Comparison of ENCODE assay signal across 14 mouse cellular contexts in the genomic region with DNA sequence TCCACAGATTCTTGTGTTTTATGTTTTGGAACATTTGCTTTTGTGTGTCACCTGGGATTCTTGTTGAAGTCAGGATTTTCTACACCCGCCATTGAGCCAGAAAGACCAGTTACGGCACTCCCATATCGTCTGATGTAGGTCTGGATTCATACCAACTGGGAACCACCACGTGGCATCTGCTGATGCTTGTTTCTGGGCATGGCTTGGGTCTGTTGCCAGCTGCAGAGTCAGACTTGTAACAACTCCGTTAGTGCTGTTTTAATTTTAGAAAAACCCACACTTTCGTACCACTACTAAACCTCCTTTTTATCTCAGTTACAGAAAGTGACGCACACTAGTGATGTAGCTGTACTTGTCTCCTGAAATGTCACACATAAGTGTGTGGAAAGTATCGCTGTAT. TPM values are rescaled to one million over a fixed set of nuclear protein-coding genes. Genes with fewer than 3 reads are reported as not detected.
DNase-seq lines count a peak whose midpoint lies in the region; ATAC-seq lines count a peak whose summit lies in the region.
"Had no signal": no experiment of that assay in that cellular context is flagged by ENCODE, and none has a peak within 500 bp of the region (broad histone marks: within the 10 kb centered on the region; RNA-seq: fewer than 3 reads in every experiment).

No protein-coding gene starts in this region.

- no peak for ATAC-seq in stomach, embryonic 16.5 days (ENCODE audit: insufficient read depth, low FRiP score)
- ATAC-seq in liver, embryonic 12.5 days = no peak
- ATAC-seq: CD4-positive, CD25-positive, alpha-beta regulatory T cell, adult 4 months; Patski had no signal

- WGBS in stomach, embryonic 16.5 days = 78% methylated on average over 8 of the region's 8 CpGs
- 80% methylated on average over 8 of the region's 8 CpGs for WGBS in liver, embryonic 12.5 days (ENCODE audit: insufficient replicate concordance)

- no peak overlapping the region for H3K4me3 ChIP-seq in stomach, embryonic 16.5 days (replicated peaks; ENCODE audit: low read length)
- no peak overlapping the region for H3K4me3 ChIP-seq in liver, embryonic 12.5 days
- H3K4me3 ChIP-seq: liver, embryonic 15.5 days; myocyte had no signal

- DNase-seq in heart, postnatal 4 days = peak; percentile 37
- DNase-seq in heart, adult 9 months (ENCODE audit: low spot score in 2 of 2) = no peak
- peak; percentile 18 to 42 for DNase-seq in frontal cortex, postnatal 25 days (ENCODE audit: low spot score in 2 of 2)
- DNase-seq in left cerebral cortex, postnatal 10 days (ENCODE audit: extremely low spot score in 1 of 2, low spot score in 2 of 2) = peak; percentile 60 to 76
- no peak for DNase-seq in thymus, postnatal 14 days
- no peak for DNase-seq in thymus, adult 18-20 months
- DNase-seq: cerebellum, adult 11 months had no signal

- no peak overlapping the region for H3K9ac ChIP-seq in stomach, embryonic 16.5 days (ENCODE audit: low read length)
- H3K9ac ChIP-seq in liver, embryonic 12.5 days = no peak overlapping the region
- H3K9ac ChIP-seq: liver, embryonic 15.5 days had no signal

- H3K4me1 ChIP-seq in stomach, embryonic 16.5 days (ENCODE audit: control insufficient read depth, insufficient read depth, low read length) = peaks cover 15% of the 10 kb centered on the region
- peaks cover 15% of the 10 kb centered on the region for H3K4me1 ChIP-seq in liver, embryonic 12.5 days

- H3K27ac ChIP-seq in stomach, embryonic 16.5 days (ENCODE audit: low read length) = peak overlapping the region; percentile 87
- H3K27ac ChIP-seq in liver, embryonic 12.5 days = no peak overlapping the region
- H3K27ac ChIP-seq: liver, embryonic 15.5 days had no signal

- H3K36me3 ChIP-seq in stomach, embryonic 16.5 days (ENCODE audit: control insufficient read depth, insufficient read depth, low read length) = no peaks in the 10 kb centered on the region
- H3K36me3 ChIP-seq in liver, embryonic 12.5 days = peaks cover 58% of the 10 kb centered on the region

- no peaks in the 10 kb centered on the region for H3K9me3 ChIP-seq in stomach, embryonic 16.5 days (replicated peaks; ENCODE audit: control insufficient read depth, low read length)
- no peaks in the 10 kb centered on the region for H3K9me3 ChIP-seq in liver, embryonic 12.5 days (replicated peaks)
- H3K9me3 ChIP-seq: liver, embryonic 15.5 days had no signal

- no peak overlapping the region for H3K4me2 ChIP-seq in stomach, embryonic 16.5 days (ENCODE audit: low read depth, low read length)
- no peak overlapping the region for H3K4me2 ChIP-seq in liver, embryonic 12.5 days
- H3K4me2 ChIP-seq: liver, embryonic 15.5 days had no signal

- H3K27me3 ChIP-seq in stomach, embryonic 16.5 days (ENCODE audit: control insufficient read depth, insufficient read depth, low read length) = no peaks in the 10 kb centered on the region
- peaks cover 6% of the 10 kb centered on the region; the same call in 1 of the 2 replicates for H3K27me3 ChIP-seq in liver, embryonic 12.5 days (replicated peaks)
- H3K27me3 ChIP-seq: Patski had no signal

- intact Hi-C loops in left cerebral cortex, postnatal 10 days (cut with DNase I) = loop anchor here (10.0 kb wide), 1 partner anchor 189 kb away; no protein-coding TSS in a partner anchor

RNA-seq across cellular contexts. Expression of gene Wrb, which starts 10.8 kb away (rescaled TPM):
- 10 to 100 TPM; 20.4 to 20.6 TPM for total RNA-seq in heart, postnatal 4 days (2021)
- total RNA-seq in left cerebral cortex, postnatal 10 days (2021) = 10 to 100 TPM; 75.2 to 84.1 TPM
- 55.4 and 63.1 TPM in 2 replicates for polyA plus RNA-seq in stomach, embryonic 16.5 days (2015; fragmentation: Nextera tagmentation; extraction: Ambion mirVana)
- 26.0 and 30.9 TPM in 2 replicates for polyA plus RNA-seq in liver, embryonic 12.5 days (2016; fragmentation: Nextera tagmentation; extraction: Ambion mirVana)

RNA-seq across cellular contexts. Expression of gene Hmgn1, which starts 28.5 kb away (rescaled TPM):
- 100 to 1,000 TPM; 118 to 131 TPM for total RNA-seq in heart, postnatal 4 days (2021)
- 10 to 100 TPM; 57.4 to 57.8 TPM for total RNA-seq in left cerebral cortex, postnatal 10 days (2021)
- 480 and 562 TPM in 2 replicates for polyA plus RNA-seq in stomach, embryonic 16.5 days (2015; fragmentation: Nextera tagmentation; extraction: Ambion mirVana)
- polyA plus RNA-seq in liver, embryonic 12.5 days (2016; fragmentation: Nextera tagmentation; extraction: Ambion mirVana) = 238 and 246 TPM in 2 replicates

RNA-seq across cellular contexts. Expression of gene Lca5l, which starts 36.1 kb away (rescaled TPM):
- 1 to 10 TPM; 1.5 to 1.7 TPM for total RNA-seq in heart, postnatal 4 days (2021)
- total RNA-seq in left cerebral cortex, postnatal 10 days (2021) = 1 to 10 TPM in 1 of 2 experiments, under 1 TPM in 1; 0.89 to 1.5 TPM
- 0.66 and 0.90 TPM in 2 replicates for polyA plus RNA-seq in stomach, embryonic 16.5 days (2015; fragmentation: Nextera tagmentation; extraction: Ambion mirVana)
- 0.17 and 0.20 TPM in 2 replicates for polyA plus RNA-seq in liver, embryonic 12.5 days (2016; fragmentation: Nextera tagmentation; extraction: Ambion mirVana)
- total RNA-seq: megakaryocyte-erythroid progenitor cell, adult 5-6 weeks had no signal
- polyA plus RNA-seq: CD4-positive, CD25-positive, alpha-beta regulatory T cell, adult 4 months had no signal

RNA-seq across cellular contexts. Expression of gene Sh3bgr, which starts 44.2 kb away (rescaled TPM):
- total RNA-seq in heart, postnatal 4 days (2021) = 100 to 1,000 TPM; 519 to 549 TPM
- 1 to 10 TPM; 2.0 to 2.1 TPM for total RNA-seq in left cerebral cortex, postnatal 10 days (2021)
- polyA plus RNA-seq in stomach, embryonic 16.5 days (2015; fragmentation: Nextera tagmentation; extraction: Ambion mirVana) = 50.3 and 60.9 TPM in 2 replicates
- 1.1 and 1.7 TPM in 2 replicates for polyA plus RNA-seq in liver, embryonic 12.5 days (2016; fragmentation: Nextera tagmentation; extraction: Ambion mirVana)
- polyA plus RNA-seq: CD4-positive, CD25-positive, alpha-beta regulatory T cell, adult 4 months had no signal

Comparison
In these comparisons a context has a peak if more than half of its experiments do, and no peak if none do; other contexts are left out.
1. DNase-seq: peak in heart, postnatal 4 days (single experiment), frontal cortex, postnatal 25 days (2 of 2) and left cerebral cortex, postnatal 10 days (2 of 2); none in heart, adult 9 months (0 of 2), thymus, postnatal 14 days (single experiment) and thymus, adult 18-20 months (0 of 2).